Mouse (Mus musculus) embryo, embryonic 9.5 days (tissue): ENCODE data around the gene Itgb2.

ENCODE experiments used
- DNase-seq: peaks from one replicate; pipeline ENCODE4 v3.0.0-alpha.2; 2017; ENCODE audit errors: extremely low spot score

The Itgb2 gene

GRCm38 (mm10) chr10:77587091-77587775 lies 57.2 kb downstream of the Itgb2 start:
- DNase-seq = no peak

GRCm38 (mm10) chr10:77588036-77588435 lies 58.0 kb downstream of the Itgb2 start:
- DNase-seq = no peak

DNA sequence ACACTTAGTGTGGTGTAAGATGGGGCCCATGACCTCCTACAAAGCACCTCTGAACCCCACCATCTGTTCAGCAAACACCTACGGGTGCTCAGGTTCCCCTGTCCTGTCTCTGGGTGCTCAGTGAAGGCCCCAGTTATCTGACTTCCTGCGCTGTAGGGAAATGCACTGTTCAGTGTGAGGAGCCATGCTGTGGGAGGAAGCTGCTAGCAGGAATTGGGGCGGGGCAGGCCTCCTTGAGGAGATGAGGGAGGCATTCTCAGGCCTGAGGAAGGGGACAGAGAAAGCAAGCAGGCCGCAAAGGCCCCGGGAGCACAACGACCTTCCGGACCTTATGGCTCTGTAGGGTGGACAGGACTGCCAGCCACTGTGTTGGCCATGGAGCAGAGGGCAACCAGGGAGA lies 59.1 kb downstream of the Itgb2 start:
- no peak for DNase-seq

DNA sequence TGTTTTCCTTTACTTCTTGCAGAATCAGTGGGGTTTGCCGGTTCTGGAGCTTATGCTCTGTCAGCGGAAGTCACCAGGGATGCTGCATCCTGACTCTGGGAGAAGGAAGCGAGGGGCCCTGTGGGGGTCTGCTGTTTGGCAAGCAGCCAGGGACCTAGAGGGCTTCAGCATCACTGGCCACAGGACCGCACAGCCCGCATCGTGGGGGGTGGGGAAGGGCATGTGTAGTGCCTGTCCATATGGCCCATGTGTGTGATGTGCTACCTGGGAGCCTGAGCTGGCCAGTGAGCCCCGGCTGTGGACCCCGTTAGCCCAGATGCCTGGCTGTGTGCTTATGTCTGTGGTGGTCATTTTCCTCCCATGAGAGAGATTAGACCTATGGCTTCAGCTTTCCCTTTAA lies 59.7 kb downstream of the Itgb2 start:
- DNase-seq = no peak

GRCm38 (mm10) chr10:77590812-77591211 lies 60.8 kb downstream of the Itgb2 start:
- peak; percentile 62 for DNase-seq

DNA sequence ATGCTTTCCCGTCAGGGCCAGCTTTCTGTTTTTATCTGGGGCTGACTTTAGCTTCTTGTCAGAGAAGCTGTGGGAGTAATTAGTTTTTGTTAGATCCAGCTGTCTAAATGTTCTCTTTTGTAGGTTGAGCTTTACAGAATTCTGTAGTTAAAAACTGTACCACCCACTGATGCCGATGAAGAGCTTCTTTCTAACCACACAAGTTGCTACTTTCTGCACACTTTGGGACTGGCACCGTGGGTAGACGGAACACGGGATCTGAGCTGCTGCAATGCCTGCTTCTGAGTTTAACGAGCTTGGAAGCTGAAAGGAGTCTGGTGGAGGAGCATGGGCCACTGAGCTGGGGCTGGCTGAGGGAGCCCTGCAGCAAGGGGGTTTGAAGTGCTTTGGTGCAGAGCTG lies 61.5 kb downstream of the Itgb2 start:
- DNase-seq = no peak

- no peak for DNase-seq
These were observed 66.0 kb downstream of the Itgb2 start for GRCm38 (mm10) chr10:77596060-77596459.

DNA sequence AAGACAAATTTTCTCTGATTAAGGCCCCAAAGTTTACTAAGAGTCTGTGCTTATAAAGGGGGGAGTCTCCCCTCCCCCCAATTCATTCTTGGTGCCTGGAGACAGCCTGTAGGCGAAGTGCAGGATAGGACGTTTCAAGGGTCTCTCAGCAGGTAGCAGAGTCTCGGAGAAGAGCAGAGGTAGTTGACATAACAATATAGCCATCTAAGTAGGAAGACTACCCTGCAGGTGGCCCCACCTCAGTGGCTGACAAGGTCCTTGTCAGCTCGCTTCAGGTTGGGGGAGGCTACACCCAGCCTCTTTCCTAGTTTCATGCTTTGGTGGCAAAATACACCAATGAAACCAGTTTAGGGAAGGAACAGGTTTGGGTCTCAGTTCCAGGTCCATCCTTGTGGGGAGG lies 73.0 kb downstream of the Itgb2 start:
- DNase-seq = no peak

GRCm38 (mm10) chr10:77604111-77604510 lies 74.1 kb downstream of the Itgb2 start:
- DNase-seq = no peak

- no peak for DNase-seq
These were observed 74.9 kb downstream of the Itgb2 start for GRCm38 (mm10) chr10:77604958-77605357.

DNA sequence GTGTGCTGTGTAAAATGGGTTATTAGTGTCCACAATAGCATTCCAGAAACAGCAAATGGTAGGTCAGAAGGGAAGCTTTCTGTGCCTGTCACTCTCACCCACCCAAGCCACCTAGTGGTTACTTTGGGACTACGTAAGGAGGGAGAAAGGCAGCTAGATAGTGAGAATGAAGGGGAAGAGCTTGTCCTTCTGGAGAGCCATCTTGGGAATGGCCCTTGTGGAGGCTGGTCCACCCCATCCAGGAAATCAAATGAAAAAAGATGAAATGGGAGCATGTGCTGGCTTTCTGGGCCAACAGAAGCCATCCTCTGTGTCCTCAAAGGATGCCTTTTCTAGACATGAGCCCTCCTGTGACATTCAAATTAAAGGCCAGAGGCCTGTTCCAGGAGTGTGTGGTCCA lies 75.3 kb downstream of the Itgb2 start:
- DNase-seq = peak; percentile 57

DNA sequence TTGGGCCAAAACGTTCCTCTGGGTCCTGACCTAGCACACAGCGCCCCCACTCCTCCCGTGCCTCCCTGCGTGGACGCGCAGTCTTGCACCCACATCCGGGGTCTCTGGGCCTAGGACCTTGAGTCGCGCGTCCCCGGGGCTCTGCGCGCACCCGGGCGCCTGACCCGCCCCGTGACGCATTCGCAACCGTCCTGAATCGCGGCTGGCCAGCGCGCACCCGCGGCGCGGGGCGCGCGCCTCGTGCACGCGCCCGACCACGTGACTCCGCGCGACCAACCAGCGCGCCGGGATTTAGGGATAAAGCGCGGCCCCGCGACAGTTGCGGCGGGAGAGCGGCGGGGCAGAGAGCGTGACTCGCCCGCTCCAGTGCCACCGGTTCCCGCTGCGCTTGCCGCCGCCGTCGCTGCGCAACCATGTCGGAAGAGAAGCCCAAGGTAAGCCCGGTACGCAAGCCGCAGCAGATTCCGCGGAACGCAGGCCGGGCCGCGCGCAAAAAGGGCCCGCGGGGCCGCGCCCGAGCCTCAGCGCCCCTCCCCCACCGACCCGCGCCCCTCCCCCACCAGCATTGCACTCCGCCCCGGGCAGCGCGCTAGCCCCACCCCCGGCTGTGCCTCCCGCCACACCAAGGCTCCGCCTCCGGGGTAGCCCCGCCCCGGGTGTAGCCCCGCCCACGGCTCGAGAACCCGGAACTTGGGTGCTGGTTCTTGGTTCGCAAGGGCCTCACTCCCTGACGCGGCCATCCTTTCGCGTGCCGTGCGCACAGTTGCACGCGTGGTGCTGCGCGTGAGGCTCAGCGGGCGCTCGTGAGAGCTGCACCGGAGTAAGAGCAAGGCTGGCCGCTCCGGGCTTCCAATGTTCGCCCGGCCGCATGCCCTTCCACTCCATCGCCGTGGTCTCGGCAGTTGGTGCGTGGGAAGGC lies 76.1 kb downstream of the Itgb2 start, which contains the start of the genes Sumo3 and Gm49325:
TSS of gene Sumo3 (plus strand) at position 190 of the 919 bp plus-strand sequence.
TSS of gene Gm49325 (plus strand) at position 290 of the 919 bp plus-strand sequence.
- DNase-seq = peak; percentile 97

- no peak for DNase-seq
These were observed 76.8 kb downstream of the Itgb2 start for GRCm38 (mm10) chr10:77606855-77607254.

DNA sequence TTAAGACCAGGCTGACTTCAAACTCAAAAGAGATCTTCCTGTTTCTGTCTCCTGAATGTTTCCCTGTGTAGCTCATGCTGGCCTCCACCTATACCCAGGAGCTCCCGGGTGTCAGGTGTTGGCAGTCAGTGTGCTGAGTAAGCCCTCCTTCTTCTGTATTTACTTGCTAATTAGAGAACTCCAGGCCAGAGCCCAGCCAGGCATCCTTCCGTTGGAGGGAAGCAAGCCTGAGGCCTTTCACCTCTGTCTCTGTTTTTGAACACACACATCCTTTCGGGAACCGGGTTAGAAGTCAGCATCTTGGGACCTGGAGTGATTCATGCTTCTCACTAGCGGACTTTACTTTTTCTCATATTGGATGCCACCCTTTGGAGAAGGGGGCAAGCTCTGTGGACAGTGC lies 77.4 kb downstream of the Itgb2 start:
- no peak for DNase-seq

DNA sequence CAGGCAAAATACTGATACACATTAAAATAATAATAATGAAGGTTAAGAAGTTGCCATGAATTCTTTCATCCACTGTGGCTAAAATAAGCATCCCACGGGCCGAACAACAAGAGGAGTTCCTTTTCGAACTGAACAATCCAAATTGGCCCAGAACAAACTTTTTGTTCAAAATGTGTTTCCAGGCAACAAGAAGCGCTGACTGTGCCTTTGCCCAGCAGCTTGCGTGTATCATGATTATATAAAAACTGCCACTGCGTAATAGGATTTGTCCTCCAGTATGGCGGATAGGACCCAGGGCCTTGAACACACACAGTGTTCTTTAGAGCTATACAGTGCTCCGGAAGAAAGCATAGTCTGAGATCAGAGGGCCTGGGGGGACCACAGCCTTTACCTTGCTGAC lies 78.5 kb downstream of the Itgb2 start:
- no peak for DNase-seq

DNA sequence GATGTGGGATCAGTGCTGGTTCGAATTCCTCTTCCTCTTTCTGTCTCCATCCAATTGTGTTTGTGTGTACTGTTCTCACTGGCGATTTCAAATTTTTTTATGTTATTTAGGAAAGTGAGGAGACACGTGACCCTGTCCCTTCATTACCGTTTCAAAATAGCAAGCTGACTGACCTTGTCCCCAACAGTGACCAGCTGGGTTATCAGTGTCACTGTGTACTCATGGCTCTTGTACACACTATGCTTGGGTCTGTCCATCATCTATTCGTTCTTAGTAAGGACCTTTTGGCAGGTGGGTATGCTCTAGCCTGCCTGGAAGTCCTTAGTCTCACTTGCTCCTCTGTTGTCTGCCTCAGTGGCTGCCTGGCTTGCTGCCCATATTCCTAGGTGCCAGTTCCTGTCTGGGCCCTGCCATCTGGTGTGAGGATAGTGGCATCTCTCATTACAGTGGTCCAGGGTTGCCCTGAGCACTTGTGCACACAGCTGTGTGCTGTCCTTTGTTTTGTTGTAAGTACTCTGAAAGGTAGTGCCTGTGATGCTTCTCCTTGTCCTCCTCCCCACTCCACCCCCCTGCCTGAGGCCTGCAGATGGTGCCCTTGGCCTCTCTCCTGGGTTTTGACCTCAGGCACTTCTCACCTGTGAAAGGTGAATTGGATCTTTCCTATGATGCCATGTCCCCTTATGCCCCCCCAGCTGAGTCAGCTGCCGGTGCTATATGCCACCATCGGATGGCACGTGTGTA lies 80.3 kb downstream of the Itgb2 start:
- DNase-seq = no peak

DNA sequence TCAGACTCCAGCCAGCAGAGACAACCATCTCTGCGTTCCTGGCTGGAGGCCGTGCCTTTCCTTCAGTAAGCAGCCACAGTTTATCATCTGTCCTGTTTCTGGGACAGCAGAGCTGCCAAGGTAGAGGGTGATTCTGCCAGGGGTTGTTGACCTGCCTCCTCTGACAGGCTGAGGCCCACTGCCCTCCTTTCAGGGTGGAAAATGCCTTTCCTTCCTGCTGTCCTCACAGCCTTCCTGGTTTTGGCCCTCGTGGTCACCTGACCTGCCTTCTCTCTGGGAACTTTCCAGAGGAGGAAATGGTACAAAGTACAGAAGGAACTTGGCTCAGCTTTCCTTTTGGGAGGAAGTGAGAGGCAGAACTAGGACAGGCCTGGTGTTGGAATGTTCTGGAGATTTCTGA lies 83.4 kb downstream of the Itgb2 start:
- no peak for DNase-seq
